Mouse (Mus musculus): ENCODE results near the gene 4930415O20Rik. TPM values are rescaled to one million over a fixed set of nuclear protein-coding genes. Genes with fewer than 3 reads are reported as not detected.
A peak's percentile ranks its signal among the peaks of the same experiment; 100 is the strongest.

The 4930415O20Rik gene
- polyA plus RNA-seq, 1 experiment from 2014 or later, result 0.30 TPM

GRCm38 (mm10) chr15:98622721-98623120, 51.9 kb downstream of the 4930415O20Rik start:
- Histone ChIP-seq H3K9ac (ENCODE audit: low read depth, low read length) (no peak overlapping the region), H3K4me1 (replicated peaks; ENCODE audit: insufficient read depth, low read length) (peaks cover 4% of the 10 kb centered on the region), H3K9me3 (replicated peaks; ENCODE audit: low read length) (no peaks in the 10 kb centered on the region), H3K36me3 (ENCODE audit: insufficient read depth, low read length) (no peaks in the 10 kb centered on the region), H3K4me2 (ENCODE audit: low read length) (no peak overlapping the region), H3K27ac (no peak overlapping the region), H3K27me3 (ENCODE audit: insufficient read depth, low read length) (no peaks in the 10 kb centered on the region), H3K4me3 (replicated peaks; ENCODE audit: low read depth, low read length) (no peak overlapping the region)
- ATAC-seq (replicated peaks; ENCODE audit: low FRiP score, low read depth), result no peak
- no peak for TF ChIP-seq CTCF (IDR thresholded peaks at IDR 0.05; ENCODE audit: low read depth)
- WGBS, result 29% methylated on average over 6 of the region's 6 CpGs
- no peak for DNase-seq (ENCODE audit: low spot score)

DNA sequence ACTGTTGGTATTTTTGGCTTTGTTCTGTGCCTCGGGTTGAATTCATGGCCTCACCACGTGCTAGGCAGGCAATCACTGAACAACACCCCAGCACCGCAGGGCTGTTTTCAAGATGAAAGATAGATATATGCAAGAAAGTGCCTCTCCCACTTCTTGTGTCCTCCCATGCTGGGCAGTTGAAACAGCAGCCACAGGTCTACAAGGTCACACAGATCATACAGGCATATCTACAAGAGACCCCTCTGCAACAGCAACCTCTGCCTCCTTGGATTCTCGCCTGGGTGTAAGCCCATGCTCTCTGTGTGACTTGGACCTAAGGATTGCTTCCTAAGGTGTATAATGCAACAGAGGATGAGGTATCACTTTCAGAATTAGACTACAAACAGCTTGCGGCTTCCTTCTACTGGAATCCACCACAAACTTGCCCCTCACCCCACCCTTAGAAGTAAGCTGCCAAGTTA, 52.6 kb downstream of the 4930415O20Rik start:
- no peaks in the 10 kb centered on the region for H3K9me3 ChIP-seq (replicated peaks; ENCODE audit: low read length)
- no peak overlapping the region for H3K4me2 ChIP-seq (ENCODE audit: low read length)
- peaks cover 6% of the 10 kb centered on the region for H3K4me1 ChIP-seq (replicated peaks; ENCODE audit: insufficient read depth, low read length)
- H3K27ac ChIP-seq, result no peak overlapping the region
- no peak for TF ChIP-seq CTCF (IDR thresholded peaks at IDR 0.05; ENCODE audit: low read depth)
- ATAC-seq (replicated peaks; ENCODE audit: low FRiP score, low read depth) (no peak), DNase-seq (ENCODE audit: low spot score) (no peak)
- H3K36me3 ChIP-seq (ENCODE audit: insufficient read depth, low read length), result no peaks in the 10 kb centered on the region
- WGBS, result 57% methylated on average over 5 of the region's 5 CpGs
- no peak overlapping the region for H3K4me3 ChIP-seq (replicated peaks; ENCODE audit: low read depth, low read length)
- no peaks in the 10 kb centered on the region for H3K27me3 ChIP-seq (ENCODE audit: insufficient read depth, low read length)
- no peak overlapping the region for H3K9ac ChIP-seq (ENCODE audit: low read depth, low read length)

DNA sequence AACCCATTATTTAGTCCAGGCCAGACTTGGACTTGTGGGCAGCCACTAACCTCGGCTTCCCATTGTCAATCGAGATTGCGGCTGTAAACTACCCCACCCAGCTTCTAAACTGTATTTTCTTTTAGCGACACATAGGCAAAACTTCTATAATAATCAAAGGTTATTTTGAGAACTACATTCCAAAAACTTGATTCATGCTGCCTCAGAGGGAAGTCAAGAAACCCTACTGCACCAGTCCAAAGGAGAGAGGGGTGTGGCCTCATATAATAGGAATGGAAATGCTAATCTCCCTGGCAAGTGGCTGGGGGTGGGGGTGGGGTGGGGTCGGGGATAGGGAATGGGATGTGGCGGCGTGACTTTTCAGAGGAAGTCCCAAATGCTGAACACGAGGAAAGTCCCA, 55.3 kb downstream of the 4930415O20Rik start:
- H3K9me3 ChIP-seq (replicated peaks; ENCODE audit: low read length), result no peaks in the 10 kb centered on the region
- TF ChIP-seq CTCF (IDR thresholded peaks at IDR 0.05; ENCODE audit: low read depth), result no peak
- H3K4me3 ChIP-seq (replicated peaks; ENCODE audit: low read depth, low read length), result no peak overlapping the region
- DNase-seq (ENCODE audit: low spot score) (no peak), ATAC-seq (replicated peaks; ENCODE audit: low FRiP score, low read depth) (no peak)
- 0 out of 2 replicates have a peak overlapping the region, but pooled peaks have one; percentile 1 for H3K27ac ChIP-seq
- H3K36me3 ChIP-seq (ENCODE audit: insufficient read depth, low read length), result no peaks in the 10 kb centered on the region
- H3K27me3 ChIP-seq (ENCODE audit: insufficient read depth, low read length), result no peaks in the 10 kb centered on the region
- H3K9ac ChIP-seq (ENCODE audit: low read depth, low read length), result no peak overlapping the region
- 6% methylated on average over 8 of the region's 8 CpGs for WGBS
- H3K4me1 ChIP-seq (replicated peaks; ENCODE audit: insufficient read depth, low read length), result peaks cover 13% of the 10 kb centered on the region
- peak overlapping the region; percentile 21; the same call in 1 of the 2 replicates for H3K4me2 ChIP-seq (ENCODE audit: low read length)

DNA sequence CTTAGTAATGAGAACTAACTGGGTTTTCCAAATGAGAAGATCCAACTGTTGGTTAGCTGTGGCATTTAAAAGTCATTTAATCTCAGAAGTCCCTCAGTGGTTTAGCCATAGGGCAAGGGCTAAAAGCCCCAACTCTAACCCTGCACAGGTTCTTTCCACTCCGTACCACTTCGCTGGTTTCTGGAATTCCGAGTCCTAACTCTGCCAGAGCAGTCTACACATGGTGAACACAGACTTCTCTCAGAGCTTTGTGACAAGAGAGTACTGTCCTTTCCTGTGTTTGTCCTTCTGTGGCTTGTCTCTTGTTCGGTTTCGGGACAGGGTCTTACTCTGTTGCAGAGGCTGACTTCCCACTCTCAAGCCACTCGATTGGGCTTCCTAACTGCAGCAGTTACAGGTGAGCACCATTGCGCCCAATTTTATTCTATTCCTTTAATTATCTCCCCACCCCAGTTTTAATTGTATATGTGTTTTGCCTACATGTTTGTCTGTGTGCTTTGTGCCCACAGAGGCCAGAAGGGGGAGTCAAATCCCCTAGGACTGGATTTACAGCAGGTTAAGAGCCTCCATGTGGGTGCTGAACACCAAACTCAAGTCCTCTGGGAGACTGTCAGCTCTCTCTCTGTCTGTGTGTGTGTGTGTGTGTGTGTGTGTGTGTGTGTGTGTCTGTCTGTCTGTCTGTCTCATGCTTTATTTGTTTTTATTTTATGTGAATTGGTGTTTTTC, 55.8 kb downstream of the 4930415O20Rik start:
- WGBS, result 46% methylated on average over 7 of the region's 7 CpGs
- Histone ChIP-seq H3K27me3 (ENCODE audit: insufficient read depth, low read length) (no peaks in the 10 kb centered on the region), H3K4me3 (replicated peaks; ENCODE audit: low read depth, low read length) (no peak overlapping the region), H3K4me2 (ENCODE audit: low read length) (peak overlapping the region; percentile 21; the same call in 1 of the 2 replicates), H3K9ac (ENCODE audit: low read depth, low read length) (no peak overlapping the region), H3K27ac (no peak overlapping the region), H3K36me3 (ENCODE audit: insufficient read depth, low read length) (no peaks in the 10 kb centered on the region), H3K9me3 (replicated peaks; ENCODE audit: low read length) (no peaks in the 10 kb centered on the region), H3K4me1 (replicated peaks; ENCODE audit: insufficient read depth, low read length) (peaks cover 17% of the 10 kb centered on the region)
- ATAC-seq (replicated peaks; ENCODE audit: low FRiP score, low read depth) (no peak), DNase-seq (ENCODE audit: low spot score) (no peak)
- 0 out of 2 replicates have a peak, but pooled peaks have one; percentile 6 for TF ChIP-seq CTCF (IDR thresholded peaks at IDR 0.05; ENCODE audit: low read depth)

GRCm38 (mm10) chr15:98628589-98629254, 57.9 kb downstream of the 4930415O20Rik start:
- TF ChIP-seq CTCF (IDR thresholded peaks at IDR 0.05; ENCODE audit: low read depth), result no peak
- Histone ChIP-seq H3K4me1 (replicated peaks; ENCODE audit: insufficient read depth, low read length) (peaks cover 25% of the 10 kb centered on the region), H3K4me3 (replicated peaks; ENCODE audit: low read depth, low read length) (no peak overlapping the region), H3K27me3 (ENCODE audit: insufficient read depth, low read length) (no peaks in the 10 kb centered on the region), H3K27ac (no peak overlapping the region), H3K9ac (ENCODE audit: low read depth, low read length) (0 out of 2 replicates have a peak overlapping the region, but pooled peaks have one; percentile 1), H3K9me3 (replicated peaks; ENCODE audit: low read length) (no peaks in the 10 kb centered on the region), H3K36me3 (ENCODE audit: insufficient read depth, low read length) (no peaks in the 10 kb centered on the region), H3K4me2 (ENCODE audit: low read length) (peak overlapping the region; percentile 27)
- peak; percentile 61 for DNase-seq (ENCODE audit: low spot score)
- 10% methylated on average over 20 of the region's 20 CpGs for WGBS
- no peak for ATAC-seq (replicated peaks; ENCODE audit: low FRiP score, low read depth)

DNA sequence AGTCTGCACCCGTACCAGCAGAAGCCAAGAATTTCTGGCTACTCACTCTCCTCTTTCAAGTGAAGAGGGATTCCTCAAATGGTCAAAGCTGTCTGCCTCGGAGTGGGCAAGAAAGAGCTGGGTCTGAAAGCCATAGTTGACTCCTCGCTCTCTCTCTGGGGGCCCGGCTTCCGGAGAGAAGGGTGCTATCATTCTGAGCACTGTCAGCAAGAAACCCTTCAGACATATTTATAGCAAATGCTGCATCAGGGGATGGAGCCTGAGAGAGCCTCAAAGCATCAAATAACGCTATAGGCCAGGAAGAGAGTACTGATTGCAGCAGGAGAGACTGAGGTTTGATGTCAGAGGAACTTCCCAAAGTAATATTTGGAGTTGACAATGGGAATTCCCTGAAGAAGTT, 58.7 kb downstream of the 4930415O20Rik start:
- H3K27me3 ChIP-seq (ENCODE audit: insufficient read depth, low read length), result no peaks in the 10 kb centered on the region
- no peak for TF ChIP-seq CTCF (IDR thresholded peaks at IDR 0.05; ENCODE audit: low read depth)
- H3K4me2 ChIP-seq (ENCODE audit: low read length), result no peak overlapping the region
- H3K9ac ChIP-seq (ENCODE audit: low read depth, low read length), result no peak overlapping the region
- WGBS, result 47% methylated on average over 6 of the region's 6 CpGs
- H3K36me3 ChIP-seq (ENCODE audit: insufficient read depth, low read length), result no peaks in the 10 kb centered on the region
- no peaks in the 10 kb centered on the region for H3K9me3 ChIP-seq (replicated peaks; ENCODE audit: low read length)
- H3K4me1 ChIP-seq (replicated peaks; ENCODE audit: insufficient read depth, low read length), result peaks cover 25% of the 10 kb centered on the region
- H3K4me3 ChIP-seq (replicated peaks; ENCODE audit: low read depth, low read length), result no peak overlapping the region
- no peak for ATAC-seq (replicated peaks; ENCODE audit: low FRiP score, low read depth)
- no peak for DNase-seq (ENCODE audit: low spot score)
- no peak overlapping the region for H3K27ac ChIP-seq
